Mouse (Mus musculus) MEL (cell line): Measurements from ENCODE around the gene Sox5. TPM values are rescaled to one million over a fixed set of nuclear protein-coding genes. Genes with fewer than 3 reads are reported as not detected.

Experiments
- DNase-seq: peaks from one replicate; pipeline ENCODE4 v3.0.0; 2011; ENCODE audit warnings: low read depth, low spot score
- H3K27ac ChIP-seq: 2 replicates; pipeline ENCODE4 v1.5.1; 2012; ENCODE audit warnings: low read depth, mild to moderate bottlenecking, control low read depth, low read length, moderate library complexity; ENCODE audit not compliant: control insufficient read depth
- H3K27me3 ChIP-seq, 2 experiments: fragments of 150-350 bp in 1 of 2; sonication (generic) in 1 of 2; 2 replicates each; pipeline ENCODE4 v1.6.1; 2012; ENCODE audit warnings: low read length in 2 of 2, mild to moderate bottlenecking in 2 of 2, improper control_type of control experiment in 1 of 2, moderate library complexity in 1 of 2; ENCODE audit not compliant: insufficient read depth in 2 of 2, control insufficient read depth in 1 of 2
- H3K36me3 ChIP-seq, 2 experiments: 2 replicates each; pipeline ENCODE4 v1.6.1; 2012 to 2014; ENCODE audit warnings: low read length in 2 of 2, improper control_type of control experiment in 1 of 2, inconsistent platforms in 1 of 2, mild to moderate bottlenecking in 1 of 2; ENCODE audit not compliant: insufficient read depth in 2 of 2, control insufficient read depth in 1 of 2
- H3K4me1 ChIP-seq, 2 experiments: fragments of 150-350 bp in 1 of 2; sonication (generic) in 1 of 2; 2 replicates each; pipeline ENCODE4 v1.6.1; 2012; ENCODE audit warnings: low read length in 2 of 2, improper control_type of control experiment in 1 of 2, mild to moderate bottlenecking in 1 of 2; ENCODE audit not compliant: insufficient read depth in 2 of 2, control insufficient read depth in 1 of 2
- H3K4me3 ChIP-seq, 2 experiments: fragments of 150-350 bp in 1 of 2; sonication (generic) in 1 of 2; 2 replicates each; pipeline ENCODE4 v1.5.1; 2012; ENCODE audit warnings: low read depth in 2 of 2, low read length in 2 of 2, mild to moderate bottlenecking in 2 of 2, moderate library complexity in 2 of 2, control low read depth in 1 of 2, improper control_type of control experiment in 1 of 2; ENCODE audit not compliant: control insufficient read depth in 1 of 2, insufficient read depth in 1 of 2
- H3K79me2 ChIP-seq: 2 replicates; pipeline ENCODE4 v1.6.1; 2012; ENCODE audit warnings: mild to moderate bottlenecking, low read length, moderate library complexity; ENCODE audit not compliant: control insufficient read depth, poor library complexity, insufficient read depth
- H3K9ac ChIP-seq: 2 replicates; pipeline ENCODE4 v1.6.1; 2012; ENCODE audit warnings: low read depth, mild to moderate bottlenecking, control low read depth, low read length, moderate library complexity; ENCODE audit not compliant: control insufficient read depth, poor library complexity, severe bottlenecking
- H3K9me3 ChIP-seq: fragments of 150-350 bp; sonication (generic); replicated peaks from 2 replicates; pipeline ENCODE4 v1.6.1; 2012; ENCODE audit warnings: mild to moderate bottlenecking, low read length, improper control_type of control experiment, moderate library complexity; ENCODE audit not compliant: insufficient read depth
- CHD1 ChIP-seq: IDR thresholded peaks from 2 replicates; pipeline ENCODE4 v1.6.1; 2012; ENCODE audit warnings: low read depth, mild to moderate bottlenecking, inconsistent platforms, low read length, improper control_type of control experiment
- CTCF ChIP-seq, 3 experiments: IDR thresholded peaks in 2 of 3; conservative IDR thresholded peaks in 1 of 3; 2 replicates each; pipeline ENCODE4 v1.5.1; 2011 to 2012; ENCODE audit warnings: low read length in 3 of 3, low read depth in 2 of 3, mild to moderate bottlenecking in 2 of 3, improper control_type of control experiment in 1 of 3, inconsistent platforms in 1 of 3, mixed read lengths in 1 of 3, moderate library complexity in 1 of 3; ENCODE audit not compliant: control insufficient read depth in 1 of 3, insufficient read depth in 1 of 3, poor library complexity in 1 of 3, severe bottlenecking in 1 of 3
- E2F4 ChIP-seq: IDR thresholded peaks from 2 replicates; pipeline ENCODE4 v1.6.1; 2011; ENCODE audit warnings: low read depth, low read length, improper control_type of control experiment, borderline replicate concordance
- ELF1 ChIP-seq: IDR thresholded peaks from 2 replicates; pipeline ENCODE4 v1.6.1; 2014; ENCODE audit warnings: low read depth, mild to moderate bottlenecking, inconsistent platforms, low read length, improper control_type of control experiment, moderate library complexity
- GABPA ChIP-seq: IDR thresholded peaks from 2 replicates; pipeline ENCODE4 v1.6.1; 2012; ENCODE audit warnings: low read depth, mild to moderate bottlenecking, inconsistent platforms, low read length, improper control_type of control experiment, moderate library complexity
- GATA1 ChIP-seq: IDR thresholded peaks from 2 replicates; pipeline ENCODE4 v1.6.1; 2011; ENCODE audit warnings: low read depth, low read length, improper control_type of control experiment
- JUND ChIP-seq: IDR thresholded peaks from 2 replicates; pipeline ENCODE4 v1.6.1; 2011; ENCODE audit warnings: low read depth, mild to moderate bottlenecking, improper control_type of control experiment, low read length
- MAFK ChIP-seq: IDR thresholded peaks from 2 replicates; pipeline ENCODE4 v1.6.1; 2011; ENCODE audit warnings: low read depth, mild to moderate bottlenecking, low read length, improper control_type of control experiment, borderline replicate concordance
- MAX ChIP-seq: IDR thresholded peaks from 2 replicates; pipeline ENCODE4 v1.6.1; 2011; ENCODE audit warnings: low read length, improper control_type of control experiment
- MYC ChIP-seq: IDR thresholded peaks from 2 replicates; pipeline ENCODE4 v1.6.1; 2011; ENCODE audit warnings: low read depth, mild to moderate bottlenecking, low read length, improper control_type of control experiment, moderate library complexity
- NELFE ChIP-seq: IDR thresholded peaks from 2 replicates; pipeline ENCODE4 v1.6.1; 2011; ENCODE audit warnings: low read depth, low read length, improper control_type of control experiment
- NRF1 ChIP-seq: IDR thresholded peaks from 2 replicates; pipeline ENCODE4 v1.6.1; 2014; ENCODE audit warnings: low read depth, mild to moderate bottlenecking, inconsistent platforms, low read length, improper control_type of control experiment, moderate library complexity; ENCODE audit not compliant: poor library complexity, insufficient read depth, severe bottlenecking
- RAD21 ChIP-seq: IDR thresholded peaks from 2 replicates; pipeline ENCODE4 v1.6.1; 2011; ENCODE audit warnings: mild to moderate bottlenecking, low read depth, low read length, improper control_type of control experiment
- RCOR1 ChIP-seq: IDR thresholded peaks from 2 replicates; pipeline ENCODE4 v1.6.1; 2012; ENCODE audit warnings: low read depth, mild to moderate bottlenecking, inconsistent platforms, low read length, improper control_type of control experiment
- SIN3A ChIP-seq: IDR thresholded peaks from 2 replicates; pipeline ENCODE4 v1.6.1; 2012; ENCODE audit warnings: low read length, improper control_type of control experiment, inconsistent platforms
- SMC3 ChIP-seq: IDR thresholded peaks from 2 replicates; pipeline ENCODE4 v1.6.1; 2011; ENCODE audit warnings: low read depth, low read length, improper control_type of control experiment
- TBP ChIP-seq: IDR thresholded peaks from 2 replicates; pipeline ENCODE4 v1.8.0; 2011; ENCODE audit warnings: low read depth, low read length, improper control_type of control experiment
- TCF12 ChIP-seq: IDR thresholded peaks from 2 replicates; pipeline ENCODE4 v1.6.1; 2014; ENCODE audit warnings: low read depth, mild to moderate bottlenecking, inconsistent platforms, low read length, improper control_type of control experiment, moderate library complexity
- UBTF ChIP-seq: IDR thresholded peaks from 2 replicates; pipeline ENCODE4 v1.6.1; 2012; ENCODE audit warnings: low read depth, mild to moderate bottlenecking, inconsistent platforms, low read length, improper control_type of control experiment, moderate library complexity, borderline replicate concordance; ENCODE audit not compliant: insufficient read depth
- ZC3H11A ChIP-seq: IDR thresholded peaks from 2 replicates; pipeline ENCODE4 v1.6.1; 2012; ENCODE audit warnings: low read depth, mild to moderate bottlenecking, inconsistent platforms, low read length, improper control_type of control experiment
- ZNF384 ChIP-seq: IDR thresholded peaks from 2 replicates; pipeline ENCODE4 v1.6.1; 2012; ENCODE audit warnings: low read depth, mild to moderate bottlenecking, inconsistent platforms, low read length, improper control_type of control experiment
- polyA plus RNA-seq, 2 experiments: library from polyadenylated mRNA; stranded (reverse) in 1 of 2; unstranded in 1 of 2; fragments of >175 nt in 1 of 2; fragments of >200 nt in 1 of 2; gene quantifications; 2 replicates each; pipeline versions ENCODE4 v1.2.1 to v1.2.4; 2012; ENCODE audit warnings: low replicate concordance in 2 of 2, low read depth in 1 of 2; ENCODE audit not compliant: insufficient read length in 2 of 2, insufficient read depth in 1 of 2, missing spikeins in 1 of 2
- total RNA-seq: library from RNA; depleted of rRNA; stranded (reverse); fragments of 300-350 nt; gene quantifications from 2 replicates; pipeline ENCODE4 v1.2.3, GENCODE M21; 2012

Sox5 gene
- total and polyA plus RNA-seq, 3 experiments: 0.19 to 3.0 TPM; not detected in 1

DNA sequence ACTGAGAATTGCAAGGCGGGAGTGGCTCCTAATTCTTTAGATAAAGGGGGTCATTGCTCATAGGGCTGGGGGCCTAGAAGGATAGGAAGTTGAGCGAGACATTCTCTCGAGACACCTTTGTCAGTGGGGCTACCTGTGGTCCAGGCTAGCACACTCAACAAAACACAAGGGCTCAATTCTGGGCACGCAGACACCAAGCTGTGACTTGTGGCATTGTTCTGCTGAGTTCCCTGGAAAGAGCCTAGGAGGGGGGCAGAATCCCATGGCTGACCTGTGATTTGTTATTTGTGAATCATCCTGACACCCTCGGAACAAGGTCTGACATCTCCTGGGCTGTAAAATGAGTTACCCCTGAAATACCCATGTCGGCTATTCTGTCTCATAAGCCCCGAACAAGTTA, 328.2 kb downstream of the Sox5 start:
- Histone ChIP-seq H3K79me2 (no peaks in the 10 kb centered on the region), H3K27me3 (no peaks in the 10 kb centered on the region), H3K36me3 (no peaks in the 10 kb centered on the region), H3K27ac (no peak overlapping the region), H3K4me3 (no peak overlapping the region), H3K9me3 (no peaks in the 10 kb centered on the region), H3K4me1 (no peaks in the 10 kb centered on the region), H3K9ac (no peak overlapping the region)
- DNase-seq: no peak
- TF ChIP-seq ELF1 (no peak), SMC3 (no peak), NRF1 (no peak), NELFE (no peak), TCF12 (no peak), GATA1 (no peak), GABPA (no peak), MAFK (no peak), UBTF (no peak), ZNF384 (no peak), CHD1 (no peak), MAX (no peak), MYC (no peak), TBP (no peak), RCOR1 (no peak), ZC3H11A (no peak), SIN3A (no peak), JUND (no peak)

DNA sequence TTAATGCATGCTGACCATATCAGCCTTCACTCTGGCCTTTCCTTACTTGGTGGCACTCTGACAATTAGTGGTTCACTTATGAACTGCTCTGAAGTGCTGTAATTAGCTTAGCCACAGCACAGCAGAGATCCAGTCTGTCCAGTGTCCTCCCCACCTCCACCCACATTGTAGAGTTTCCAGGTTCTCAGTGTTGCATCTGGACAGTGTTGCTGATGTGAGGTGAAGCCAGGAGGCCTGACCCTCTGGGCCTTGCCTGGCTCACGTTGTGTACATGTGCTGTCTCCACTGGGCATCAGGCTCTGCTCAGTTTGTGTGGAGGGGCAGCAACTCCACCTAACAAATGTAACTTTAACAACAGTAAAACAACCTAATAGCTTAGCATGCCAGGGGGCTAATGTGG, 328.6 kb downstream of the Sox5 start:
- H3K4me1 ChIP-seq: no peaks in the 10 kb centered on the region
- DNase-seq: no peak
- no peaks in the 10 kb centered on the region for H3K36me3 ChIP-seq
- no peaks in the 10 kb centered on the region for H3K27me3 ChIP-seq
- no peak for TF ChIP-seq SMC3
- TF ChIP-seq CTCF (IDR thresholded peaks at IDR 0.05 in 2 of 3, conservative IDR thresholded peaks at IDR 0.05 in 1 of 3; ENCODE audit: control insufficient read depth in 1 of 3, insufficient read depth in 1 of 3, low read depth in 2 of 3, low read length in 3 of 3, poor library complexity in 1 of 3, severe bottlenecking in 1 of 3): no peak
- TF ChIP-seq RAD21: no peak
- TF ChIP-seq E2F4: no peak
- H3K9ac ChIP-seq: no peak overlapping the region
- H3K27ac ChIP-seq: no peak overlapping the region
- H3K4me3 ChIP-seq: no peak overlapping the region
- no peaks in the 10 kb centered on the region for H3K79me2 ChIP-seq
- H3K9me3 ChIP-seq: no peaks in the 10 kb centered on the region
